Mouse (Mus musculus): ENCODE results near the gene Cyp4f14. TPM values are rescaled to one million over a fixed set of nuclear protein-coding genes. Genes with fewer than 3 reads are reported as not detected.
"Not testable (repeated sequence)": the region's sequence is repeated elsewhere in the genome, so short reads cannot be mapped to it uniquely, and the experiment has no call there.

The Cyp4f14 gene
- polyA plus RNA-seq, 1 experiment from 2014 or later: not detected

DNA sequence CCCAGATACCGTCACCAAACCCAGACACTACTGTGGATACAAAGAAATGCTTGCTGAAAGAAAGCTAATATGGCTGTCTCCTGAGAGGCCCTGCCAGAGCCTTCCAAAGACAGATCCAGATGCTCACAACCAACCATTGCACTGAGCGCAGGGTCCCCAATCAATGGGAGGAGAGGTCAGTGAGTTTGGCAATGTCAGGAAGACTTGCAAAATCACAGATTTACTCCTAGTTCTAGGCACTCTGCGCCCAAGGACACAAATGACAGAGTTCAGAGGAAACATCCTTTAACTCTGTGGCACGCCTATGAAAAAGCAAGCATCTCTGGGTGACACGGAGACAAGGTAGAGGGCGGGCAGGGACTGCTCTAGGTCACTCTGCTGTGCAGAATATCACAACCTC is 27.5 kb downstream of the Cyp4f14 start:
- no peak overlapping the region for H3K27ac ChIP-seq
- H3K27me3 ChIP-seq (ENCODE audit: insufficient read depth, poor library complexity, severe bottlenecking): no peaks in the 10 kb centered on the region
- no peak overlapping the region for H3K4me3 ChIP-seq
- peaks cover 35% of the 10 kb centered on the region for H3K36me3 ChIP-seq
- 93% methylated on average over 6 of the region's 6 CpGs for WGBS
- peaks cover 16% of the 10 kb centered on the region for H3K4me1 ChIP-seq (replicated peaks)
- DNase-seq (ENCODE audit: low spot score): no peak
- H3K9me3 ChIP-seq: no peaks in the 10 kb centered on the region

- WGBS: 93% methylated on average over 14 of the region's 14 CpGs
- peaks cover 69% of the 10 kb centered on the region for H3K36me3 ChIP-seq
- DNase-seq (ENCODE audit: low spot score): no peak
Observed at GRCm38 (mm10) chr17:32880320-32881218, 36.6 kb downstream of the Cyp4f14 start.

GRCm38 (mm10) chr17:32878773-32879172 is 38.4 kb downstream of the Cyp4f14 start:
- 94% methylated on average over 11 of the region's 11 CpGs for WGBS
- Histone ChIP-seq H3K27ac (no peak overlapping the region), H3K4me3 (no peak overlapping the region), H3K27me3 (ENCODE audit: insufficient read depth, poor library complexity, severe bottlenecking) (peaks cover 13% of the 10 kb centered on the region; the same call in 1 of the 2 replicates), H3K4me1 (replicated peaks) (peaks cover 4% of the 10 kb centered on the region; the same call in 1 of the 2 replicates), H3K9me3 (no peaks in the 10 kb centered on the region), H3K36me3 (peaks cover 51% of the 10 kb centered on the region)
- DNase-seq (ENCODE audit: low spot score): no peak

More at GRCm38 (mm10) chr17:32880320-32881218, 36.6 kb downstream of the Cyp4f14 start:
- no peak overlapping the region for H3K27ac ChIP-seq
- H3K27me3 ChIP-seq (ENCODE audit: insufficient read depth, poor library complexity, severe bottlenecking): peaks cover 13% of the 10 kb centered on the region; the same call in 1 of the 2 replicates
- no peaks in the 10 kb centered on the region for H3K9me3 ChIP-seq
- peaks cover 4% of the 10 kb centered on the region; the same call in 1 of the 2 replicates for H3K4me1 ChIP-seq (replicated peaks)
- H3K4me3 ChIP-seq: no peak overlapping the region

GRCm38 (mm10) chr17:32877471-32878171 is 39.5 kb downstream of the Cyp4f14 start:
- H3K9me3 ChIP-seq: no peaks in the 10 kb centered on the region
- no peak for DNase-seq (ENCODE audit: low spot score)
- H3K4me1 ChIP-seq (replicated peaks): peaks cover 4% of the 10 kb centered on the region; the same call in 1 of the 2 replicates
- H3K27ac ChIP-seq: no peak overlapping the region; the same call in 1 of the 2 replicates
- peaks cover 13% of the 10 kb centered on the region; the same call in 1 of the 2 replicates for H3K27me3 ChIP-seq (ENCODE audit: insufficient read depth, poor library complexity, severe bottlenecking)
- H3K4me3 ChIP-seq: 0 out of 2 replicates have a peak overlapping the region, but pooled peaks have one; percentile 11
- WGBS: 13% methylated on average over 22 of the region's 22 CpGs
- peaks cover 40% of the 10 kb centered on the region for H3K36me3 ChIP-seq

DNA sequence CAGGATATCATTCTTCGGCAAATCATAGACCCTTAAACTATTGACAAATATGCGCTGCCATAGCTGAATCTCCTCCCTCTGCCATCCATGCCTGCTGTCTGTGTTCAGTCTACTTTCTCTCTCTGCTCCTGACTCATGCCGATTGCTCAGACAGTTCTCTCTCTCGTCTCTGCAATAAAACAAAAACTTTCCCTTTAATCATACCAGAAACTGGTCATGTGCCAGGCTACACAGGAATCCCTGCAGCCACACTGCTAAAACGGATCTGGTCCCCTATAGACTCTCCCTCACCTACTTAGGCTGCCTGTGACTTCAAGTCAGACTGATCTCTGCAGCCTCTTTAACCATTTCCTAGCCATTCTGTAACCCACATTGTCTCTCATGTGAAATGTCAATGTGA is 44.4 kb downstream of the Cyp4f14 start:
- H3K9me3 ChIP-seq: 0 out of 2 replicates have a peak, but pooled peaks cover 2% of the 10 kb centered on the region
- no peak overlapping the region for H3K27ac ChIP-seq
- no peaks in the 10 kb centered on the region for H3K36me3 ChIP-seq
- 77% methylated on average over 5 of the region's 5 CpGs for WGBS
- no peak for DNase-seq (ENCODE audit: low spot score)
- peaks cover 13% of the 10 kb centered on the region; the same call in 1 of the 2 replicates for H3K27me3 ChIP-seq (ENCODE audit: insufficient read depth, poor library complexity, severe bottlenecking)
- peaks cover 4% of the 10 kb centered on the region; the same call in 1 of the 2 replicates for H3K4me1 ChIP-seq (replicated peaks)
- no peak overlapping the region for H3K4me3 ChIP-seq

DNA sequence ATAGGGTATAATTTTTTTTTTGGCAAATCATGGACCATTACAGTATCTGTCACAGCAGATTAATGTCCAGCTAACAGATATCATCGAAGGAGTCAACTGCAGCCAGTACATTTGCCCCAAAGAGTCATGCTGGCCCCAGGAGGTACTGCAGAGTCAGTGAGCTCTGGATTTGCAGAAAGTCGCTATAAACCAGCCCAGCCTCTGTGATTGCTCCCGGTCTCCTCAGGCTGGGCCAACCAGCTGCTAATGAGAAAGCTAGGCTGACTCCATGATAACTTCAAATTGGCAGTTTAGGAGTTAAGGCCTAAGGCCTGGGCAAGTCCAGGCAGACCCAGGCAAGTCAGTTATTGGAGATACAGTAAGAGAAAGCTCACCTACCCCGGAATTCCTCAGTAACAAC is 45.1 kb downstream of the Cyp4f14 start:
- H3K27ac ChIP-seq: no peak overlapping the region
- H3K27me3 ChIP-seq (ENCODE audit: insufficient read depth, poor library complexity, severe bottlenecking): peaks cover 8% of the 10 kb centered on the region; the same call in 1 of the 2 replicates
- 85% methylated on average over 4 of the region's 4 CpGs for WGBS
- no peak overlapping the region for H3K4me3 ChIP-seq
- no peaks in the 10 kb centered on the region for H3K4me1 ChIP-seq (replicated peaks)
- H3K9me3 ChIP-seq: 0 out of 2 replicates have a peak, but pooled peaks cover 2% of the 10 kb centered on the region
- H3K36me3 ChIP-seq: no peaks in the 10 kb centered on the region
- DNase-seq (ENCODE audit: low spot score): no peak

GRCm38 (mm10) chr17:32871483-32871882 is 45.7 kb downstream of the Cyp4f14 start:
- no peak overlapping the region for H3K4me3 ChIP-seq
- H3K27me3 ChIP-seq (ENCODE audit: insufficient read depth, poor library complexity, severe bottlenecking): peaks cover 2% of the 10 kb centered on the region; the same call in 1 of the 2 replicates
- DNase-seq (ENCODE audit: low spot score): no peak
- H3K27ac ChIP-seq: no peak overlapping the region
- WGBS: 92% methylated on average over 1 of the region's 1 CpGs
- H3K4me1 ChIP-seq (replicated peaks): no peaks in the 10 kb centered on the region
- no peaks in the 10 kb centered on the region for H3K36me3 ChIP-seq
- H3K9me3 ChIP-seq: 0 out of 2 replicates have a peak, but pooled peaks cover 2% of the 10 kb centered on the region

DNA sequence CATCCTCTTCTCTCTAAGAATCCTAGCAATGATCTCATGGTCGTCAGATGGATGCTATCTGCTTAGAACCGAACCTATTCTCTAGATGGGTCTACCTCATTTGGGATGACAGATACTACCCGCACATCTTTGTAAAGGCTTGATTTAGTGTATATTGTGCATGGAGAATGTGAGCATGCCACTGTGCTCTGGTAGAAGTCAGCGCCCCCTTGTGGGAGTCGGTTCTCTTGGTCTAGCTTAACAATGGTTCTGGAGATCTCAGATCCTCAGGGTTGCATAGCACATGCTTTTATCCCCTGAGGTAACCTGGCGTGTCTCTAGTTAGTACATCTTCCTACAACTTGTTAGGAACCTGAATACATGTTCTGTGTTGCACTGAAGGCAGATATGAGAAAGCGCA is 49.9 kb downstream of the Cyp4f14 start:
- not testable (repeated sequence) for H3K4me3 ChIP-seq; H3K9me3 ChIP-seq; H3K4me1 ChIP-seq (replicated peaks); DNase-seq (ENCODE audit: low spot score); H3K27ac ChIP-seq; H3K36me3 ChIP-seq; H3K27me3 ChIP-seq (ENCODE audit: insufficient read depth, poor library complexity, severe bottlenecking)
- 60% methylated on average over 5 of the region's 7 CpGs for WGBS

GRCm38 (mm10) chr17:32856713-32857112 is 60.4 kb downstream of the Cyp4f14 start:
- H3K9me3 ChIP-seq; H3K36me3 ChIP-seq; H3K27me3 ChIP-seq (ENCODE audit: insufficient read depth, poor library complexity, severe bottlenecking); H3K4me3 ChIP-seq; H3K4me1 ChIP-seq (replicated peaks); DNase-seq (ENCODE audit: low spot score); H3K27ac ChIP-seq: not testable (repeated sequence)
- WGBS: 74% methylated on average over 4 of the region's 6 CpGs

Other genes with a start within 250 kb of the Cyp4f14 start
- 2.3 and 3.8 TPM in 2 replicates for gene Cyp4f15, start 231.7 kb downstream of the Cyp4f14 start, polyA plus RNA-seq (2016; fragmentation: Nextera tagmentation; extraction: Ambion mirVana)
- gene Zfp871, start 129.1 kb downstream of the Cyp4f14 start, polyA plus RNA-seq (2016; fragmentation: Nextera tagmentation; extraction: Ambion mirVana): 38.6 and 45.4 TPM in 2 replicates
- gene Zfp811, start 107.4 kb downstream of the Cyp4f14 start, polyA plus RNA-seq (2016; fragmentation: Nextera tagmentation; extraction: Ambion mirVana): 26.1 and 33.1 TPM in 2 replicates
- 12.9 and 14.5 TPM in 2 replicates for gene Zfp799, start 87.1 kb downstream of the Cyp4f14 start, polyA plus RNA-seq (2016; fragmentation: Nextera tagmentation; extraction: Ambion mirVana)
- 6.9 and 7.4 TPM in 2 replicates for gene Zfp870, start 25.7 kb downstream of the Cyp4f14 start, polyA plus RNA-seq (2016; fragmentation: Nextera tagmentation; extraction: Ambion mirVana)
- 3.5 and 4.3 TPM in 2 replicates for gene Cyp4f13, start 30.1 kb upstream of the Cyp4f14 start, polyA plus RNA-seq (2016; fragmentation: Nextera tagmentation; extraction: Ambion mirVana)
- gene Zfp472, start 48.5 kb upstream of the Cyp4f14 start, polyA plus RNA-seq (2016; fragmentation: Nextera tagmentation; extraction: Ambion mirVana): 10.7 and 11.8 TPM in 2 replicates
- gene Zfp952, start 75.8 kb upstream of the Cyp4f14 start, polyA plus RNA-seq (2016; fragmentation: Nextera tagmentation; extraction: Ambion mirVana): 13.2 and 13.9 TPM in 2 replicates
- gene Zfp763, start 116.1 kb upstream of the Cyp4f14 start, polyA plus RNA-seq (2016; fragmentation: Nextera tagmentation; extraction: Ambion mirVana): 12.6 and 16.2 TPM in 2 replicates
- not detected in 2 replicates for gene 4921501E09Rik, start 150.7 kb upstream of the Cyp4f14 start, polyA plus RNA-seq (2016; fragmentation: Nextera tagmentation; extraction: Ambion mirVana)
- 6.8 and 8.0 TPM in 2 replicates for gene Zfp563, start 172.0 kb upstream of the Cyp4f14 start, polyA plus RNA-seq (2016; fragmentation: Nextera tagmentation; extraction: Ambion mirVana)
- gene Morc2b, start 222.3 kb upstream of the Cyp4f14 start, polyA plus RNA-seq (2016; fragmentation: Nextera tagmentation; extraction: Ambion mirVana): 0.04 TPM in 1 of 2 replicates, not detected in the other

All from hindbrain, embryonic 10.5 days (tissue).